Mouse (Mus musculus) midbrain, embryonic 14.5 days (tissue): Measurements from ENCODE around the gene Itsn1. TPM values are rescaled to one million over a fixed set of nuclear protein-coding genes. Genes with fewer than 3 reads are reported as not detected.

Source experiments
- ATAC-seq: fragments of 200-750 bp; cut with Nextera tagmentation; 2 replicates; pipeline ENCODE4 v1.8.0; 2017; ENCODE audit warnings: moderate number of reproducible peaks, moderate library complexity; ENCODE audit not compliant: low FRiP score, low TSS enrichment
- DNase-seq: peaks from one replicate; pipeline ENCODE4 v3.0.0-alpha.2; 2015
- H3K27ac ChIP-seq: fragments of 300-500 bp; sonication (generic); replicated peaks from 2 replicates; pipeline ENCODE4 v1.5.1; 2014; ENCODE audit warnings: mild to moderate bottlenecking, low read depth, low read length, moderate library complexity
- H3K27me3 ChIP-seq: fragments of 300-500 bp; sonication (generic); 2 replicates; pipeline ENCODE4 v1.6.1; 2014; ENCODE audit warnings: low read length, control low read depth, mixed read lengths; ENCODE audit not compliant: control insufficient read depth, insufficient read depth
- H3K36me3 ChIP-seq: fragments of 300-500 bp; sonication (generic); 2 replicates; pipeline ENCODE4 v1.6.1; 2014; ENCODE audit warnings: low read length, control low read depth; ENCODE audit not compliant: control insufficient read depth, insufficient read depth
- H3K4me1 ChIP-seq: fragments of 300-500 bp; sonication (generic); 2 replicates; pipeline ENCODE4 v1.6.1; 2014; ENCODE audit warnings: mild to moderate bottlenecking, antibody characterized with exemption, low read length, control low read depth; ENCODE audit not compliant: control insufficient read depth, insufficient read depth
- H3K4me2 ChIP-seq: fragments of 300-500 bp; sonication (generic); 2 replicates; pipeline ENCODE4 v1.6.1; 2014; ENCODE audit warnings: mild to moderate bottlenecking, low read length, moderate library complexity
- H3K4me3 ChIP-seq: fragments of 300-500 bp; sonication (generic); replicated peaks from 2 replicates; pipeline ENCODE4 v1.5.1; 2014; ENCODE audit warnings: low read depth, low read length
- H3K9ac ChIP-seq: fragments of 300-500 bp; sonication (generic); replicated peaks from 2 replicates; pipeline ENCODE4 v1.6.1; 2014; ENCODE audit warnings: mild to moderate bottlenecking, low read length, moderate library complexity
- H3K9me3 ChIP-seq: fragments of 300-500 bp; sonication (generic); 2 replicates; pipeline ENCODE4 v1.6.1; 2016; ENCODE audit warnings: low read length, control low read depth, mixed read lengths; ENCODE audit not compliant: control insufficient read depth
- WGBS: fragments of 180-500 bp; shearing (Covaris S2); extraction: QIAGEN DNeasy Blood & Tissue Kit; methylation state at CpG from one replicate; pipeline ENCODE4 v1.1.7; 2014; 5-methylcytosine and 5-hydroxymethylcytosine counted together
- polyA plus RNA-seq: library from polyadenylated mRNA; unstranded; fragments of >200 nt; fragmentation: Nextera tagmentation; extraction: Ambion mirVana; gene quantifications from 2 replicates; pipeline ENCODE4 v1.2.1, GENCODE M21; 2014

Itsn1 gene
- polyA plus RNA-seq, 1 experiment from 2014 or later: 67.5 TPM

GRCm38 (mm10) chr16:91841026-91841630 lies 112.0 kb downstream of the Itsn1 start:
- no peak for DNase-seq
- Histone ChIP-seq H3K4me3 (no peak overlapping the region), H3K4me2 (no peak overlapping the region), H3K9me3 (no peaks in the 10 kb centered on the region), H3K9ac (no peak overlapping the region), H3K27ac (no peak overlapping the region), H3K4me1 (0 out of 2 replicates have a peak, but pooled peaks cover 13% of the 10 kb centered on the region), H3K36me3 (peaks cover 63% of the 10 kb centered on the region), H3K27me3 (no peaks in the 10 kb centered on the region)
- WGBS: 94% methylated on average over 14 of the region's 14 CpGs
- no peak for ATAC-seq

- Histone ChIP-seq H3K4me3 (no peak overlapping the region), H3K4me2 (no peak overlapping the region), H3K27ac (no peak overlapping the region), H3K9me3 (no peaks in the 10 kb centered on the region), H3K36me3 (peaks cover 77% of the 10 kb centered on the region), H3K27me3 (no peaks in the 10 kb centered on the region), H3K9ac (no peak overlapping the region), H3K4me1 (no peaks in the 10 kb centered on the region)
- 57% methylated on average over 10 of the region's 10 CpGs for WGBS
- DNase-seq (no peak), ATAC-seq (no peak)
These were observed 117.1 kb downstream of the Itsn1 start for GRCm38 (mm10) chr16:91846089-91846741.

DNA sequence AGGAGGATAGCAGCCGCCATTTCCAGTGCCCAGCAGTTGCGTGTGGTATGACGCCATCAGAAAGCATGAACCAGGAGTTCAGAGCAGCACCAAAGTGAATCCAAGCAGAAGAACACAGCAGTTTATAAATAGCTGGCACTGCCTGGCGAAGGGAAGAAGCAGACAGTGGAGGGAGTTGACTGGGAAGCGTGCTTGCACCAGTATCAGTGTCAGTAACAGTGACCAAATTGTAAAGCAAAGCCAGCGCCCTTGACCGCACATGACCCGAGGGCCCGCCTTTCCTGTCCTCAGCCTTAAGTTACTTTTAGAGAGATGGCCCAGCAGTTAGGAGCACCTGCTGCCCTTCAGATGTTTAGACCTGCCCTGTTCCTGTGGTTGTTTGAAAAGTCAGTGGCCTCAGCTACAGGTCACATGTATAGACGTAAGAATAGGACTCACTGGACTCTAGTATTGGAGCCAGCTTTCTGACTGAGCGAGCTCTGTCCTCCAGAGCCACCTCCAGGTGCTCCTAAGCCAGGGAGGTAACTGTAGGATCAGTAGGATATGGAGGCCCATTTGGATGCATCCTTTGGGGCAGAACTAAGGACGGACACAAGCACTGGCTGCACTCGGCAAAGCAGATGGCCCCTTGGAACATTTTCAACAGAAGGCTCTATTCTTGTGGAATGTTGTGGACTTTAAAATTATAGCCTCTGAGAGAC lies 118.6 kb downstream of the Itsn1 start:
- no peaks in the 10 kb centered on the region for H3K27me3 ChIP-seq
- peaks cover 78% of the 10 kb centered on the region for H3K36me3 ChIP-seq
- DNase-seq: no peak
- no peak overlapping the region for H3K4me2 ChIP-seq
- H3K9me3 ChIP-seq: no peaks in the 10 kb centered on the region
- ATAC-seq: no peak
- H3K4me3 ChIP-seq: no peak overlapping the region
- H3K4me1 ChIP-seq: no peaks in the 10 kb centered on the region
- WGBS: 91% methylated on average over 13 of the region's 13 CpGs
- no peak overlapping the region for H3K9ac ChIP-seq
- H3K27ac ChIP-seq: no peak overlapping the region

GRCm38 (mm10) chr16:91848505-91848904 lies 119.4 kb downstream of the Itsn1 start:
- H3K27ac ChIP-seq: no peak overlapping the region
- peaks cover 78% of the 10 kb centered on the region for H3K36me3 ChIP-seq
- ATAC-seq: no peak
- no peak overlapping the region for H3K4me3 ChIP-seq
- no peaks in the 10 kb centered on the region for H3K27me3 ChIP-seq
- no peaks in the 10 kb centered on the region for H3K9me3 ChIP-seq
- H3K9ac ChIP-seq: no peak overlapping the region
- H3K4me1 ChIP-seq: no peaks in the 10 kb centered on the region
- DNase-seq: no peak
- no peak overlapping the region for H3K4me2 ChIP-seq
- 89% methylated on average over 9 of the region's 9 CpGs for WGBS

DNA sequence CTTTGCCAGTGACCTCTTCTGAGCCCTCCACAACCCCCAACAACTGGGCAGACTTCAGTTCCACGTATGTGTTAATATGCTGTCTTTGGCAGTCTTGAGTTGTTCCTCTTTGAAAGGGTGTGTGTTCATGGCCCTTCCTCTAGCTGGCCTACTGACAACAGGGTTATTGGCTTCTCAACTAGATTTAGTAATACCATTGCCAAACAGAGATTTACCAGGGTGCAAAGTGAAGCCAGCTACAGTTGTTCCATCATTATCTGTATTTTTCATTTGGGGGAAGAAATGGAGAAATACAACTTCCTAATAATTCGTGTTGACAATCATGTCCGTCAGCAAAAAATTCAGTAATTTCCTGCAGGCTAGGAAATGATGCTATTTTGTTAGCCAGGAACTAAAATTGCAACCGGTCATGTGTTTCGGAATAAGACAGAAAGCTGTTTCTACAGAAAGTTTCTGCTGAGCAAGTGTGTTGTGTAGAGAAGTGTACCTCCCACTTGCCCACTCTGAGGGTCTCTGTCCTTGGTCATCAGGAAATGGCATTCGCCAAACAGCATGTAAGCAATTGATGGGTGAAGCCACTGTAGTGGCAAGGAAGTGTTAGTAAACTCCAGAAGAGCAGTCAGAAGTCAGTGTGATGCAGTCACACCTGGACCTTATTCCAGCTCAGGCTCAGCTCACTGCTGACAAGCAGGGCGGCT lies 120.0 kb downstream of the Itsn1 start:
- DNase-seq (no peak), ATAC-seq (no peak)
- Histone ChIP-seq H3K9me3 (no peaks in the 10 kb centered on the region), H3K4me2 (no peak overlapping the region), H3K4me1 (no peaks in the 10 kb centered on the region), H3K4me3 (no peak overlapping the region), H3K27ac (no peak overlapping the region), H3K36me3 (peaks cover 80% of the 10 kb centered on the region), H3K9ac (no peak overlapping the region), H3K27me3 (no peaks in the 10 kb centered on the region)
- 98% methylated on average over 7 of the region's 7 CpGs for WGBS

- no peaks in the 10 kb centered on the region for H3K27me3 ChIP-seq
- 96% methylated on average over 3 of the region's 3 CpGs for WGBS
- no peak overlapping the region for H3K4me3 ChIP-seq
- no peaks in the 10 kb centered on the region for H3K4me1 ChIP-seq
- no peak overlapping the region for H3K9ac ChIP-seq
- H3K27ac ChIP-seq: no peak overlapping the region
- H3K9me3 ChIP-seq: no peaks in the 10 kb centered on the region
- DNase-seq (no peak), ATAC-seq (no peak)
- no peak overlapping the region for H3K4me2 ChIP-seq
- H3K36me3 ChIP-seq: peaks cover 85% of the 10 kb centered on the region
These were observed 121.1 kb downstream of the Itsn1 start for GRCm38 (mm10) chr16:91850175-91850574.

GRCm38 (mm10) chr16:91851456-91852231 lies 122.6 kb downstream of the Itsn1 start:
- Histone ChIP-seq H3K36me3 (peaks cover 83% of the 10 kb centered on the region), H3K4me1 (no peaks in the 10 kb centered on the region), H3K27me3 (no peaks in the 10 kb centered on the region), H3K9me3 (no peaks in the 10 kb centered on the region), H3K27ac (no peak overlapping the region), H3K4me2 (no peak overlapping the region), H3K9ac (no peak overlapping the region), H3K4me3 (no peak overlapping the region)
- DNase-seq (no peak), ATAC-seq (no peak)
- WGBS: 87% methylated on average over 19 of the region's 19 CpGs

DNA sequence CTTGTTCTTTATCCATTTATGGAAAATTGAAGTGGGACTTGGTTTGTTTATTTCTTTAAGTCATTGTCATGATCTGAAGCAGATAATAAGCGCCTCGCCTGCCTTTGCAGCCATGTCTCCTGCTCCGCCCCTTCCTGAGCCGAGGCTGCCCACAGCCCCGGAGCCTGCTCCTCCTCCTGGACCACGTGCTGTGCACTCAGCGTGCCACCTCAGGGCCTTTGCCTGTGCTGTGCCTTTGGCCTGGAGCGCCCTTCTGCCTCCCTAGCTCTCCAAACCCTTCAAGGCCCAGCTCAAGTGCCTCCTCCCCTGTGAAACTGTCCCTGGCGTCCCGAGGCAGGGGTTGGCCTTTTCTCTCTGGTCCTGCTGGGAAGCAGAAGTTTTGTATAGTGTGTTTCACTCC lies 123.7 kb downstream of the Itsn1 start:
- Histone ChIP-seq H3K4me2 (no peak overlapping the region), H3K4me3 (no peak overlapping the region), H3K27ac (no peak overlapping the region), H3K36me3 (peaks cover 87% of the 10 kb centered on the region), H3K9ac (no peak overlapping the region), H3K4me1 (no peaks in the 10 kb centered on the region), H3K9me3 (no peaks in the 10 kb centered on the region), H3K27me3 (no peaks in the 10 kb centered on the region)
- no peak for ATAC-seq
- 79% methylated on average over 10 of the region's 10 CpGs for whole genome bisulfite sequencing
- no peak for DNase-seq
